Mouse (Mus musculus) bone marrow, adult 2 months (tissue): Measurements from ENCODE around the gene Spop.

ENCODE experiments used
- CTCF ChIP-seq: fragments of 200-500 bp; IDR thresholded peaks from 2 replicates; pipeline ENCODE4 v1.5.1; 2011; ENCODE audit warnings: low read length, control low read depth; ENCODE audit not compliant: control insufficient read depth, insufficient read depth
- POLR2A ChIP-seq: fragments of 200-500 bp; IDR thresholded peaks from 2 replicates; pipeline ENCODE4 v1.6.1; 2011; ENCODE audit warnings: low read depth, mild to moderate bottlenecking, control low read depth, low read length, borderline replicate concordance; ENCODE audit not compliant: control insufficient read depth

DNA sequence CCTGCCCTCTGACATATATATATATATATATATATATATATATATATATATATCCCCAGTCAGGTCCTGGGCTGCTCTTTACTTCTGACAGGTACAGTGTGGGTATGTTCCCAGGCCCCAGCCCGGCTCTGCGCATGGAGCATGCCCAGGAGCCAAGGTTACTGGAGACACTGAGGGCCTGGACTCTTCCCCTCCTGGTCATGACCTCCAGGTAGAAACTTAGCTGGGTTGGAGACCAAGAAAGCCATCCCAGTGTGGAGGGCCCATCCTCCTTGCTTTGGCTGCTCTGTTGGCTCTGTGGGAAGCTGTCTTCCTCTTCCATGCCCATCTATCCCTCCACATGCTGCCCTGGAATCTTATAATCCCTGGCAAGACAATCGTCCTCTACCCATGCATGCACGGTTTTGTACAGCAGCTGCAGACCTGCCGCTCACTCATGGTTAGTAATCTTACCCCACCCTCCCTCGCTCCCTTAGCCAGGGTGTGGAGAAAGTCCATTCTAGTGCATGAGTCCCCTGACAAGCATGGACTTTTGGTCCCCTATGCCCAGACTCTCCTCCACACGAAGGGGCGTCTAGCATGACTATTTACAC, 45.6 kb upstream of the Spop start:
- TF ChIP-seq POLR2A: no peak
- TF ChIP-seq CTCF: no peak
